Mouse (Mus musculus) forebrain, embryonic 10.5 days (tissue): ENCODE results near the gene Zswim1. TPM values are rescaled to one million over a fixed set of nuclear protein-coding genes. Genes with fewer than 3 reads are reported as not detected.
"Not testable (repeated sequence)": the region's sequence is repeated elsewhere in the genome, so short reads cannot be mapped to it uniquely, and the experiment has no call there.

Experiments
- DNase-seq: peaks from one replicate; pipeline ENCODE4 v3.0.0-alpha.2; 2017; ENCODE audit warnings: low spot score; ENCODE audit errors: extremely low spot score
- H3K27ac ChIP-seq: fragments of 300-500 bp; sonication (generic); 2 replicates; pipeline ENCODE4 v1.5.1; 2016; ENCODE audit warnings: mild to moderate bottlenecking
- H3K27me3 ChIP-seq: fragments of 300-500 bp; sonication (generic); 2 replicates; pipeline ENCODE4 v1.6.1; 2016; ENCODE audit warnings: mild to moderate bottlenecking; ENCODE audit not compliant: poor library complexity, severe bottlenecking
- H3K36me3 ChIP-seq: fragments of 300-500 bp; sonication (generic); replicated peaks from 2 replicates; pipeline ENCODE4 v1.6.1; 2016; ENCODE audit warnings: mild to moderate bottlenecking, moderate library complexity
- H3K4me1 ChIP-seq: fragments of 300-500 bp; sonication (generic); 2 replicates; pipeline ENCODE4 v1.6.1; 2016
- H3K4me3 ChIP-seq: fragments of 300-500 bp; sonication (generic); 2 replicates; pipeline ENCODE4 v1.5.1; 2016; ENCODE audit warnings: mild to moderate bottlenecking, moderate library complexity
- H3K9me3 ChIP-seq: fragments of 300-500 bp; sonication (generic); 2 replicates; pipeline ENCODE4 v1.6.1; 2016; ENCODE audit warnings: mild to moderate bottlenecking, moderate library complexity
- WGBS: fragments of 180-500 bp; shearing (Covaris S2); methylation state at CpG from one replicate; pipeline ENCODE4 v1.1.7; 2016; 5-methylcytosine and 5-hydroxymethylcytosine counted together
- polyA plus RNA-seq: library from polyadenylated mRNA; unstranded; fragments of >200 nt; fragmentation: Nextera tagmentation; extraction: Ambion mirVana; gene quantifications from 2 replicates; pipeline ENCODE4 v1.2.1, GENCODE M21; 2016

Gene Zswim1
- polyA plus RNA-seq, 1 experiment from 2014 or later: 25.9 TPM

DNA sequence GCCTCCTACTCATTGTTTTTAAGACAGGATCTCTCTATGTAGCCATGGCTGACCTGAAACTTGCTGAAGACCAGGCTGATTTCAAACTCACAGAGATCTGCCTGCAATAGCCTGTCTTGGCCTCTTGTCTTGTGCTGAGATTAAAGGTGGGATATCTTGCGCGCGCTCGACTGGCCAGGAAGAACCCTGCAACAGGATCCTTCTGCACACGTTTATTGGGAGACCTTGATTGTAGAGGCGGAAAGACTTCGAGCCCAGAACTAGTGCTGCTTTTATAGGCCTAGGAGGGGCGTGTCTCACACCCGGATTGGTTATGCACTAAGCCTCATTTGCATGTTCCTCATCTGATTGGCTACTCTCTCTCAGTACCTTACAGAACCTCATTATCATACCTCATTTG, 40.9 kb downstream of the Zswim1 start:
- H3K36me3 ChIP-seq, H3K4me3 ChIP-seq, H3K9me3 ChIP-seq, H3K27ac ChIP-seq, DNase-seq: not testable (repeated sequence)
- Histone ChIP-seq H3K27me3 (peaks cover 17% of the 10 kb centered on the region), H3K4me1 (peaks cover 25% of the 10 kb centered on the region)
- 94% methylated on average over 8 of the region's 9 CpGs for WGBS

DNA sequence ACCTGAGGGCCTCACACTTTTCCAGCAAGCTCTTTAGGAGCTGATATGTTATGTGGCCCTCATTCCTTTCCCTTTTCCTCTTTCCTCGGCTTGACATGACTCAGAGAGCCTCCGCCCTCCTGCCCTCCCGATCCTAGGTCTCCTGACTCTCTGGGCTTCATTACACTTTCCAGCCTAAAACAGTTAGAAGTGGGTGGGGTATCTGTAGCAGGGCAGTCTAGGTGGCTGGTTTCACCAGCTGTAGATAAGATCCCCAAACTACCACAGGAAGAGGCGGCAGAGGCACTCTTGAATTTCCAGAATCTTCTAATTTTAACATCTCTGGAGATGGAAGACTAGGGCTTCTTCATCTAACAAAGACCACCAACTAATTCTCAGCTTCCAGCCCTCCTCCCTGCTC, 42.1 kb downstream of the Zswim1 start:
- 84% methylated on average over 4 of the region's 4 CpGs for WGBS
- Histone ChIP-seq H3K4me1 (peaks cover 15% of the 10 kb centered on the region), H3K27ac (no peak overlapping the region), H3K9me3 (peaks cover 8% of the 10 kb centered on the region; the same call in 1 of the 2 replicates), H3K27me3 (peaks cover 6% of the 10 kb centered on the region), H3K36me3 (no peaks in the 10 kb centered on the region), H3K4me3 (no peak overlapping the region)
- no peak for DNase-seq

DNA sequence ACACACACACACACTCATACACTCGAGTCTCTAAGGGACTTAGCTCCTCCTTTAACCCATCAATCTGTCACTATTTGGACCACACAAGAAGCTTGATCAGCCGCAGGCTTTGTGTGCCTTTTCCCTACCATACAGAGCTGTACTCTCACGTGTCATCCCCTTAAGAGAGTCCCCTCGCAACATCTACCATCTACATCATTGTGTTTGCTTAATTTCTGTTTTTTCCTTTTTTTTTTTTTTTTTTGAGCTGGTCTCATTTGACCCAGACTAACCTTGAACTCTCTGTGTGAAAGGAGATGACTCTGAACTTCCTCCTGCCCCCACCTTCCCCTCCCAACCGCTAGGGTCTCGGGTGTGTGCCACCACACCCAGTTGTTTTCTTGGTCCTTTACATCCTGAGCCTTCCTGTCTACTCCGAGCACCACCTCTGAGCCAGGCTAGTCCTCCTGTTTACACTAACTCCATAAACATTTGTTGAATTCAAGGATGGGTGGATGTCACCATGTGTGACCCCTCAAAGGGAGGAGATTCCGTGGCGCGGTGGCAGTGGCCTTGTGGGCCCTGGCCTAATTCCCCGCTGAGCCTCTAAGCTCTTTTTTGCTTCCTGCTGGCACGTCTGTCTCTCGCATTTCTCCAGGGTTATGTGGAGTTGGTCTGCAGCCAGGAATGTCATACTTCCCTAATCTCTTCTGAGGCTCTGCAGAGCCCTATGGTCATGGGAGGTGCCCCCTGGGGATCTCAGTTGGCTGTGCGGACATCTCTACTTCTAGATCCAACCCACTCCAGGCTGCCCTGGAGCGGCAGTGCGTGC, 44.5 kb downstream of the Zswim1 start:
- peaks cover 8% of the 10 kb centered on the region for H3K4me1 ChIP-seq
- no peak overlapping the region for H3K4me3 ChIP-seq
- peaks cover 8% of the 10 kb centered on the region; the same call in 1 of the 2 replicates for H3K9me3 ChIP-seq
- 75% methylated on average over 16 of the region's 16 CpGs for WGBS
- no peak overlapping the region for H3K27ac ChIP-seq
- no peaks in the 10 kb centered on the region for H3K27me3 ChIP-seq
- no peak for DNase-seq
- no peaks in the 10 kb centered on the region for H3K36me3 ChIP-seq

DNA sequence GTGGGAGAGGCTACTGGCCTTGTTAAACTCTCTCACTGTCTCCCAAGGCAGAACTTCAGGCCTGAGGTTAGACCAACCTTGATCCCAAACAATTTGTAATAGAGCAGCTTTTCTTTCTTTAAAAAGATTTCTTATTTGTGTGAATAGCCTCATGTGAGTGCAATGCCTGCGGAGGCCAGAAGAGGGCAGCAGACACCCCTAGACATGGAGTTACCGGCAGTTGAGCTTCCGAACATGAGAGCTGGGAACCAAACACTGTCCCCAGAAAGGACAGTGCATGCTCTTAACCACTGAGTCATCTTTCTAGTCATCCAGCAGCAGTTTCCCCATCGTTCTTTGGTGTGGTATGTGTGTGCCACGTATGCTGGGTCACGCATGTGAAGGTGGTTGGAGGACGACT, 45.1 kb downstream of the Zswim1 start:
- Histone ChIP-seq H3K36me3 (no peaks in the 10 kb centered on the region), H3K4me3 (no peak overlapping the region), H3K9me3 (peaks cover 8% of the 10 kb centered on the region; the same call in 1 of the 2 replicates), H3K27me3 (no peaks in the 10 kb centered on the region), H3K27ac (no peak overlapping the region), H3K4me1 (peaks cover 2% of the 10 kb centered on the region; the same call in 1 of the 2 replicates)
- 95% methylated on average over 7 of the region's 7 CpGs for WGBS
- DNase-seq: no peak

DNA sequence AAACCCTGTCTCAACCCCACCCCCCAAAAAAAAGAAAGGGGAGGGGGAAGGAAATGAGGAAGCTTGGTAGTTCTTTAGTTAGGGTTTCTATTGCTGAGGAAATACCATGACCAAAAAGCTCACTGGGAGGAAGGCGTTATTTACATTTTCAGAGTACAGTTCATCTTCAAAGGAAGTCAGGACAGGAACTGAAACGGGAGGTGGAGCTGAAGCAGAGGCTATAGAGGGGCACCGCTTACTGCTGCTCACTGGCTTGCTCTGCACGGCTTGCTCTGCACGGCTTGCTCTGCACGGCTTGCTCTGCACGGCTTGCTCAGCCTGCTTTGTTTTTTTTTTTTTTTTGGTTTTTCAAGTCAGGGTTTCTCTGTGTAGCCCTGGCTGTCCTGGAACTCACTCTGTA, 46.0 kb downstream of the Zswim1 start:
- Histone ChIP-seq H3K27ac (no peak overlapping the region), H3K4me3 (no peak overlapping the region), H3K36me3 (no peaks in the 10 kb centered on the region), H3K27me3 (no peaks in the 10 kb centered on the region), H3K9me3 (peaks cover 8% of the 10 kb centered on the region; the same call in 1 of the 2 replicates), H3K4me1 (no peaks in the 10 kb centered on the region)
- DNase-seq: no peak
- WGBS: 87% methylated on average over 7 of the region's 7 CpGs

DNA sequence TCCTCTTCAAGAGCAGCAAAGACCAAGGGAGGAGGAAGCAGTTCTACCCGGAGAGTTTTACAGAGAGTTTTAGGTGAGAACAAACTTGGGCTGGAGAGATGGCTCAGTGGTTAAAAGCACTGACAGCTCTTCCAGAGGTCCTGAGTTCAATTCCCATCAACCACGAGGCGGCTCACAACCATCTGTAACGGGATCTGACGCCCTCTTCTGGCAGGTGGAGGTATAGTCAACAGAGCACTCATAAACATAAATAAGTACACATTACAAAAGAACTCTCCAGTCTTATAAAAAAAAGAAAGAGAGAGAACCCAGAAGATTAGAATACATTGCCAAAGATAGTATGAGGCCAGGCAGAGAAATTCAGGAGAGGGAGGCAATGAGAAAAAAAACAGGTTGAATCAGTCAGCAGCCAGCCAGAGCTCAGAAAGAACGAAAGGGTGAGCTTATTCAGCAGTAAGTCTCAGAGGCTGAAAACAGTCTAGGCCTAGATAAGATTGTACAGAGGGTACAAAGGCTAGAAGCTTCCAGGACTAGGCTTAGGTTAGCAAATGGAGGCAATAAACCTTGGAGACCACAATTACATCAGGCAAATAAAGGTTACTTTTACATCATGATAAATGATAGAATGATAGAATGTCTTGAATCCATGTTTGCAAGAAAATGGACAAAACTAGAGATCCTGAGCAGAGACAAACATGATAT, 49.3 kb downstream of the Zswim1 start:
- Histone ChIP-seq H3K27me3 (no peaks in the 10 kb centered on the region), H3K9me3 (peaks cover 8% of the 10 kb centered on the region; the same call in 1 of the 2 replicates), H3K4me1 (peaks cover 13% of the 10 kb centered on the region), H3K27ac (no peak overlapping the region), H3K36me3 (no peaks in the 10 kb centered on the region), H3K4me3 (no peak overlapping the region)
- WGBS: 59% methylated on average over 6 of the region's 6 CpGs
- no peak for DNase-seq

DNA sequence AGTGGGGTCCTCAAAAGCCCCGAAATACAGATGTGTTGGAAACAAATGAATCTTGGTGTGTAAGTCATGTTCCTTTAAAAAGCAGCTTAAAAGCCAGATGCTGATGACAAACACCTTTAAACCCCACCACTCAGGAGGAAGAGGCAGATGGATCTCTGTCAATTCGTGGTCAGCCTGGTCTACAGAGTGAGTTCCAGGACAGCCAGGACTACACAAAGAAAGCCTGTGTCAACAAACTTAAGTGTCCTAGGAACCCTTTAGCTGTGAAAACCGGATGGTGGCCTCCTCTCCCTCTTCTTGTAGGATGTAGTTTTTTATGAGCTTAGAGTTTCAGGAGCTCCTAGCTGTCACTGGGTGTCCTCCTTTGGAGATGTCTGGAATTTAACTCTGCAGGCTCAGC, 51.1 kb downstream of the Zswim1 start:
- Histone ChIP-seq H3K36me3 (peaks cover 9% of the 10 kb centered on the region), H3K27me3 (no peaks in the 10 kb centered on the region), H3K9me3 (no peaks in the 10 kb centered on the region), H3K4me1 (peaks cover 26% of the 10 kb centered on the region), H3K27ac (no peak overlapping the region), H3K4me3 (no peak overlapping the region)
- WGBS: 77% methylated on average over 3 of the region's 3 CpGs
- DNase-seq: no peak

DNA sequence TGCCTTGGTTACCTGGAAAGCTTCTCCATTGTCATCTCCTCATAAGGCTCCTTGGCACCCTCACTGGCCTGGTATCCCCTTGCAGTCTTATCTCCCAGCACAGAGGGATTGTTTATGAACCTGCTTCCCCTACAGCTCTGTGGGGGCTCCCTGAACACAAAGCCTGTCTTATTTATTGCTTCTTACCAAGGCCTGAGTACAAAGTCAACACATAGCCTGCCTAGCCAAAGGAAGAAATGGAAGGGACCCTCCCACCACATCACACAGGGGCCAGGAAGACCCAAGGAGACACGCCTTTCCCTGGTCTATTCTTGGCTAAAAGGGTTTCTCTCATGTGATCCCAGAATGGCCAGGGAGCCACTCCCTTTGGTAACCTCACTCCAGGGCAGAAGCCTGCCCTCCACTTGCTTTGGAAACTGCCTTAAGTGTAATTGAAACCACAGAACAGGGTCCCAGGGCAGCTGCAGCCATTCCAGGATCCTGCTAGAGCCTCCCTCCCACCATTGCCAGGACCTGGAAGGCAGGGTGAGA, 51.8 kb downstream of the Zswim1 start:
- peaks cover 32% of the 10 kb centered on the region for H3K4me1 ChIP-seq
- no peak for DNase-seq
- no peak overlapping the region for H3K4me3 ChIP-seq
- no peaks in the 10 kb centered on the region for H3K9me3 ChIP-seq
- peaks cover 9% of the 10 kb centered on the region for H3K36me3 ChIP-seq
- H3K27me3 ChIP-seq: no peaks in the 10 kb centered on the region
- H3K27ac ChIP-seq: peak overlapping the region; percentile 40; the same call in 1 of the 2 replicates
- 44% methylated on average over 1 of the region's 1 CpGs for WGBS

DNA sequence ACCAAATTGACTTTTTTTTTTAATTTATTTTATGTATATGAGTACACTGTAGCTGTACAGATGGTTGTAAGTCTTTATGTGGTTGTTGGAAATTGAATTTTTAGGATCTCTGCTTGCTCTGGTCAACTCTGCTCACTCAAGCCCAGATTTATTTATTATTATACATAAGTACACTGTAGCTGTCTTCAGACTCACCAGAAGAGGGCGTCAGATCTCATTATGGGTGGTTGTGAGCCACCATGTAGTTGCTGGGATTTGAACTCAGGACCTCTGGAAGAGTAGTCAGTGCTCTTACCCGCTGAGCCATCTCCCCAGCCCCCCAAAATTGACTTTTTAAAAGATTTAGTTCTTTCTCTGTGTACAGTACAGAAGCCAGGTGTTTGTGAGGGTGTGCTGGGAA, 53.2 kb downstream of the Zswim1 start:
- H3K4me3 ChIP-seq, H3K36me3 ChIP-seq, H3K9me3 ChIP-seq, DNase-seq, H3K27me3 ChIP-seq, H3K27ac ChIP-seq: not testable (repeated sequence)
- peaks cover 39% of the 10 kb centered on the region for H3K4me1 ChIP-seq
- WGBS: 52% methylated on average over 2 of the region's 2 CpGs

Other genes with a start within 250 kb of the Zswim1 start
- gene Spint3, start 249.2 kb upstream of the Zswim1 start, polyA plus RNA-seq: not detected in 2 replicates
- gene Wfdc6a, start 237.2 kb upstream of the Zswim1 start, polyA plus RNA-seq: not detected in 2 replicates
- gene Eppin, start 229.1 kb upstream of the Zswim1 start, polyA plus RNA-seq: not detected in 2 replicates
- not detected in 2 replicates for gene Wfdc6b, start 209.2 kb upstream of the Zswim1 start, polyA plus RNA-seq
- gene Wfdc8, start 209.1 kb upstream of the Zswim1 start, polyA plus RNA-seq: not detected in 2 replicates
- not detected in 2 replicates for gene Wfdc16, start 183.9 kb upstream of the Zswim1 start, polyA plus RNA-seq
- not detected in 2 replicates for gene Wfdc10, start 166.6 kb upstream of the Zswim1 start, polyA plus RNA-seq
- gene Wfdc9, start 166.1 kb upstream of the Zswim1 start, polyA plus RNA-seq: not detected in 2 replicates
- not detected in 2 replicates for gene Wfdc11, start 148.6 kb upstream of the Zswim1 start, polyA plus RNA-seq
- gene Wfdc13, start 137.6 kb upstream of the Zswim1 start, polyA plus RNA-seq: not detected in 2 replicates
- not detected in 2 replicates for gene Spint4, start 124.2 kb upstream of the Zswim1 start, polyA plus RNA-seq
- gene Spint5, start 107.4 kb upstream of the Zswim1 start, polyA plus RNA-seq: not detected in 2 replicates
- gene Wfdc3, start 76.8 kb upstream of the Zswim1 start, polyA plus RNA-seq: 0.61 and 1.0 TPM in 2 replicates
- gene Dnttip1, start 76.7 kb upstream of the Zswim1 start, polyA plus RNA-seq: 80.6 and 81.1 TPM in 2 replicates
- 638 and 648 TPM in 2 replicates for gene Ube2c, start 52.8 kb upstream of the Zswim1 start, polyA plus RNA-seq
- not detected in 2 replicates for gene Tnnc2, start 42.7 kb upstream of the Zswim1 start, polyA plus RNA-seq
- gene Snx21, start 36.9 kb upstream of the Zswim1 start, polyA plus RNA-seq: 10.4 and 11.0 TPM in 2 replicates
- 15.3 and 16.3 TPM in 2 replicates for gene Acot8, start 17.8 kb upstream of the Zswim1 start, polyA plus RNA-seq
- 8.6 and 9.2 TPM in 2 replicates for gene Zswim3, start 17.6 kb upstream of the Zswim1 start, polyA plus RNA-seq
- gene Spata25, start 5.9 kb downstream of the Zswim1 start, polyA plus RNA-seq: 0.19 TPM in 1 of 2 replicates, not detected in the other
- 77.8 and 80.4 TPM in 2 replicates for gene Ctsa, start 10.2 kb downstream of the Zswim1 start, polyA plus RNA-seq
- gene Neurl2, start 10.8 kb downstream of the Zswim1 start, polyA plus RNA-seq: 3.9 and 4.5 TPM in 2 replicates
- 36.6 and 40.0 TPM in 2 replicates for gene Pltp, start 35.0 kb downstream of the Zswim1 start, polyA plus RNA-seq
- 78.3 and 84.6 TPM in 2 replicates for gene Pcif1, start 56.6 kb downstream of the Zswim1 start, polyA plus RNA-seq
- 16.0 and 16.6 TPM in 2 replicates for gene Zfp335, start 89.1 kb downstream of the Zswim1 start, polyA plus RNA-seq
- 0.45 TPM in 1 of 2 replicates, not detected in the other for gene Mmp9, start 118.1 kb downstream of the Zswim1 start, polyA plus RNA-seq
- 0.92 and 0.93 TPM in 2 replicates for gene Slc12a5, start 138.1 kb downstream of the Zswim1 start, polyA plus RNA-seq
- gene Ncoa5, start 212.2 kb downstream of the Zswim1 start, polyA plus RNA-seq: 101 and 103 TPM in 2 replicates
- gene Cd40, start 232.9 kb downstream of the Zswim1 start, polyA plus RNA-seq: 4.4 and 5.6 TPM in 2 replicates